Mouse (Mus musculus) CH12.LX (cell line): ENCODE measurements at regions not wholly inside any gene's neighbourhood (a gene's known extent, or its start where the extent isn't known, plus 50 kb on each side); places are given as distances from the start of the nearest gene placed in this dataset.

Experiments
- CTCF ChIP-seq, 2 experiments: IDR thresholded peaks in 1 of 2; conservative IDR thresholded peaks in 1 of 2; 2 replicates each; pipeline ENCODE4 v1.5.1; 2011 to 2012; ENCODE audit warnings: low read depth in 2 of 2, low read length in 2 of 2, improper control_type of control experiment in 1 of 2, inconsistent platforms in 1 of 2, mild to moderate bottlenecking in 1 of 2, moderate library complexity in 1 of 2
- ETS1 ChIP-seq: conservative IDR thresholded peaks from 2 replicates; pipeline ENCODE4 v1.6.1; 2012; ENCODE audit warnings: low read depth, mild to moderate bottlenecking, inconsistent platforms, low read length, improper control_type of control experiment, moderate library complexity
- HCFC1 ChIP-seq: IDR thresholded peaks from 2 replicates; pipeline ENCODE4 v1.6.1; 2012; ENCODE audit warnings: low read depth, mild to moderate bottlenecking, inconsistent platforms, low read length, improper control_type of control experiment
- JUN ChIP-seq: IDR thresholded peaks from 2 replicates; pipeline ENCODE4 v1.6.1; 2011; ENCODE audit warnings: low read depth, mild to moderate bottlenecking, low read length, improper control_type of control experiment, moderate library complexity; ENCODE audit not compliant: insufficient read depth
- MAX ChIP-seq: IDR thresholded peaks from 2 replicates; pipeline ENCODE4 v1.6.1; 2011; ENCODE audit warnings: low read length, improper control_type of control experiment
- MYC ChIP-seq: IDR thresholded peaks from 2 replicates; pipeline ENCODE4 v1.6.1; 2011; ENCODE audit warnings: low read depth, mild to moderate bottlenecking, improper control_type of control experiment, low read length
- NRF1 ChIP-seq: IDR thresholded peaks from 2 replicates; pipeline ENCODE4 v1.6.1; 2014; ENCODE audit warnings: low read depth, mild to moderate bottlenecking, inconsistent platforms, low read length, improper control_type of control experiment, moderate library complexity
- POLR2A ChIP-seq: IDR thresholded peaks from 2 replicates; pipeline ENCODE4 v1.6.1; 2011; ENCODE audit warnings: low read depth, mild to moderate bottlenecking, improper control_type of control experiment, low read length
- SIN3A ChIP-seq: IDR thresholded peaks from 2 replicates; pipeline ENCODE4 v1.6.1; 2012; ENCODE audit warnings: low read length, improper control_type of control experiment, inconsistent platforms
- USF1 ChIP-seq: IDR thresholded peaks from 2 replicates; pipeline ENCODE4 v1.6.1; 2014; ENCODE audit warnings: low read depth, mild to moderate bottlenecking, inconsistent platforms, low read length, improper control_type of control experiment

GRCm38 (mm10) chr5:119415835-119416234 is 254.6 kb upstream of the Tbx3 start:
- no peak for TF ChIP-seq MYC
- TF ChIP-seq JUN = no peak
- no peak for TF ChIP-seq HCFC1
- TF ChIP-seq SIN3A = no peak
- TF ChIP-seq USF1 = no peak
- TF ChIP-seq CTCF (conservative IDR thresholded peaks at IDR 0.05 in 1 of 2, IDR thresholded peaks at IDR 0.05 in 1 of 2; ENCODE audit: low read depth in 2 of 2, low read length in 2 of 2) = no peak
- TF ChIP-seq NRF1 = no peak
- TF ChIP-seq MAX = no peak
- TF ChIP-seq POLR2A = no peak
- no peak for TF ChIP-seq ETS1
